Mouse (Mus musculus): ENCODE results near the gene Ccr1l1. TPM values are rescaled to one million over a fixed set of nuclear protein-coding genes. Genes with fewer than 3 reads are reported as not detected.
"Not testable (repeated sequence)": the region's sequence is repeated elsewhere in the genome, so short reads cannot be mapped to it uniquely, and the experiment has no call there.

The Ccr1l1 gene
- polyA plus RNA-seq, 1 experiment from 2014 or later = not detected

DNA sequence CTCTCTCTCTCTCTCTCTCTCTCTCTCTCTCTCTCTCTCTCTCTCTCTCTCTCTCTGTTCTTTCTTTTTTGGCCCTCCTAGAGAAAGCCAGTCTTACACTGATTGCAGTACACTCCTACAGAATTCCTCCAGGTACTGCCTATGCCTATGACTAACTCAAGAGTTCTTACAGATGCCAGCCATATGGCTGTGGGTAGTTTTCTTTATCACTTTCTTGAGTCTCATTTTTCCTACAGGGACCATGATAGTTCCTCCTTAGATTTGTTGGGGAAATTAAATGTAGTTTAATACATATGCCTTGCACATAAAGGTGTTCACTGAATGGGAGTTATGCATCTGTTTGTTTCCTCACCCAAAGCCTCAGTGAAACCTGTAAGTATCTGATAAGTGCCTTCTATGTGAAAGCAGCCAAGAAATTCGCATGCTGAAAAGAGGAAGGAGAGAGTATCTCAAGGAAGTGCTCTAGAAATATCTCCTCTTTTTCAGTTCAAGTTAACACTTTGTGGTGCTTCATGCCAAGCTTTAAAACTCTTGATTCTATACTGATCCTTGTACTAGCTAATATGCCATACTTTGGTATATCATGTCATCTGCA lies 13.2 kb upstream of the Ccr1l1 start:
- no peaks in the 10 kb centered on the region for H3K9me3 ChIP-seq (ENCODE audit: control insufficient read depth, low read length)
- no peaks in the 10 kb centered on the region for H3K27me3 ChIP-seq (replicated peaks; ENCODE audit: control insufficient read depth, insufficient read depth, low read length)
- H3K27ac ChIP-seq (ENCODE audit: low read length) = no peak overlapping the region
- H3K9ac ChIP-seq (replicated peaks; ENCODE audit: low read depth, low read length) = no peak overlapping the region
- no peaks in the 10 kb centered on the region for H3K36me3 ChIP-seq (ENCODE audit: control insufficient read depth, insufficient read depth)
- H3K4me1 ChIP-seq (replicated peaks; ENCODE audit: control insufficient read depth, insufficient read depth, low read length) = no peaks in the 10 kb centered on the region
- no peak for ATAC-seq
- no peak overlapping the region for H3K4me3 ChIP-seq (replicated peaks; ENCODE audit: low read length)
- no peak overlapping the region for H3K4me2 ChIP-seq (ENCODE audit: low read length)
- 74% methylated on average over 1 of the region's 1 CpGs for WGBS

DNA sequence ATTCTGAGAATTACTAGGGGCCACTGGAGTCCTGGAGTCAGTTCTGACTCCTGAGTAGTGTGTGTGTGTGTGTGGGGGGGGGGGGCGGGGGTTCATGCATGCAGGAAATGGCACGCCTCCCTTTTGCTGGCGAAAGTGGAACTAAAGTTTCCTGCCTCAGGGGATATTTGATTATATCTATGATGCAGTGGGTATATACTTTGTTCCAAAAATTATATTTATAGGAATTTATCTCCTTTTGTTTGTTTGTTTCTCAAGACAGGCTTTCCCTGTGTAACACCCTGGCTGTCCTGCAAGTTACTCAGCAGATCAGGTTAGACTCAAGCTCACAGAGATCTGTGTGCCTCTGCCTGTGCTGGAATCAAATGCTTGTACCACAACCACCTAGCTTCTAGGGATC lies 11.5 kb upstream of the Ccr1l1 start:
- 81% methylated on average over 3 of the region's 3 CpGs for WGBS
- ATAC-seq = no peak

DNA sequence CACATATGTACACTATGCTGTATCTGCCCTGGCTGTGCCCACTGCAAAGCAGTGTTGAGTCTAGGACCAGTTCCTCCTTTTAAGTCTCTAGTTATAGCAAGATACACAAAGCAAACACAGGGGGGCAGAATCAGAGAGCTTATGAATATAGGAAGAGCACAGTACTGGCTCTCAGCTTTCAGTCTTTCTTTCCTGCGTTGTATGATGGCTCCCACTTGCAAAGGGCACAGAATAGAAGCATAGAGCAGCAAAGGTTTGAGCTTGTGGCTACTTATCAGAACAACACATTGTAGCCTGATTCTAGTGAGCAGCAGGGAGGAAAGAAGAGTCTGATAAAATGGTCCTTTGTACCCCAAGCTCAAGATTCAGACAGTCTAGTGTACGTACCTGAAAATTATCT lies 8.0 kb upstream of the Ccr1l1 start:
- Histone ChIP-seq H3K4me2 (ENCODE audit: low read length) (no peak overlapping the region), H3K36me3 (ENCODE audit: control insufficient read depth, insufficient read depth) (no peaks in the 10 kb centered on the region), H3K9me3 (ENCODE audit: control insufficient read depth, low read length) (no peaks in the 10 kb centered on the region), H3K27me3 (replicated peaks; ENCODE audit: control insufficient read depth, insufficient read depth, low read length) (no peaks in the 10 kb centered on the region), H3K27ac (ENCODE audit: low read length) (no peak overlapping the region), H3K9ac (replicated peaks; ENCODE audit: low read depth, low read length) (no peak overlapping the region), H3K4me1 (replicated peaks; ENCODE audit: control insufficient read depth, insufficient read depth, low read length) (no peaks in the 10 kb centered on the region), H3K4me3 (replicated peaks; ENCODE audit: low read length) (no peak overlapping the region)
- ATAC-seq = no peak
- WGBS = 69% methylated on average over 2 of the region's 2 CpGs

More for the DNA sequence above, 11.5 kb upstream of the Ccr1l1 start:
- no peaks in the 10 kb centered on the region for H3K4me1 ChIP-seq (replicated peaks; ENCODE audit: control insufficient read depth, insufficient read depth, low read length)
- H3K4me3 ChIP-seq (replicated peaks; ENCODE audit: low read length) = no peak overlapping the region
- no peaks in the 10 kb centered on the region for H3K9me3 ChIP-seq (ENCODE audit: control insufficient read depth, low read length)
- no peaks in the 10 kb centered on the region for H3K27me3 ChIP-seq (replicated peaks; ENCODE audit: control insufficient read depth, insufficient read depth, low read length)
- no peaks in the 10 kb centered on the region for H3K36me3 ChIP-seq (ENCODE audit: control insufficient read depth, insufficient read depth)
- H3K9ac ChIP-seq (replicated peaks; ENCODE audit: low read depth, low read length) = no peak overlapping the region
- H3K4me2 ChIP-seq (ENCODE audit: low read length) = no peak overlapping the region
- no peak overlapping the region for H3K27ac ChIP-seq (ENCODE audit: low read length)

DNA sequence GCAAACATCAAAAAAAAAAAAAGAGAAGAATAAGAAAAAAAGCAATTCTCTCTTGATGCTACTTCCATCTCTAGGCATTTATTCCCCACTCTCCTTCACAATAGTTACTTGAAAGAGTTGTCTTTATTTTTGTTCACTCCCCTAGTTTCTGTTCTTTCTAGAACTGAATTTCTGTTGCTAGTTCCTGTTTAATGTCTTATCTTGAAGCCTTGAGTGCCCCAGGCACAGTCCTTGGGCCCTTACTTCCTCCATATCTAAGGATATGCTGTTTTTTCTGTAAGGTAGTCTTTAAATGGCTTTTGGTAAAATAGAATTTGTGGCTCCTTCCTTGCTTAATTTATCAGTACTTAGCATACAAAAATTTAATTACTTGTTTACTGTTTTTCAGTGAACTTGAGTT lies 6.7 kb upstream of the Ccr1l1 start:
- no peak overlapping the region for H3K27ac ChIP-seq (ENCODE audit: low read length)
- no peak overlapping the region for H3K4me3 ChIP-seq (replicated peaks; ENCODE audit: low read length)
- no peaks in the 10 kb centered on the region for H3K36me3 ChIP-seq (ENCODE audit: control insufficient read depth, insufficient read depth)
- no peak overlapping the region for H3K4me2 ChIP-seq (ENCODE audit: low read length)
- H3K9ac ChIP-seq (replicated peaks; ENCODE audit: low read depth, low read length) = no peak overlapping the region
- no peaks in the 10 kb centered on the region for H3K27me3 ChIP-seq (replicated peaks; ENCODE audit: control insufficient read depth, insufficient read depth, low read length)
- H3K4me1 ChIP-seq (replicated peaks; ENCODE audit: control insufficient read depth, insufficient read depth, low read length) = no peaks in the 10 kb centered on the region
- H3K9me3 ChIP-seq (ENCODE audit: control insufficient read depth, low read length) = no peaks in the 10 kb centered on the region
- no peak for ATAC-seq

DNA sequence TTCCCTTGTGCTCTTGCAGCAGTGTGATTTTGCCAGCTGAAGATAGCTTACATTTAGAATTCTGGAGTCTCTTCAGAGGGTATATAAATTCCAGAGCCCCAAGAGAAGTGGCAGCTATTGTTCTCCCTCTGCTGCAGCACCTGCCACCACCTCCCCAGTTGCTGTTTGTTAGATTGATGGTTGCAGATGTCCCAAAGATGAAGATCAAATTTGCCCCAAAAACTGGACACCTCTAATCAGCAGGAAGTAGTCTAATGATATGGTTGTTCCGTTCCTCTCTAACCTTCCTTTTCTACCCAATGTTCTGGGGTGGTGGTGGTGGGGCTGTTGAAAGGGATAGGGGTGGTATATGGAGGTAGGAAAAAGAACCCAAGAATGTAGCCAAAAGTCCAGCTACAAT lies 4.5 kb upstream of the Ccr1l1 start:
- ATAC-seq = no peak
- Histone ChIP-seq H3K27ac (ENCODE audit: low read length) (no peak overlapping the region), H3K27me3 (replicated peaks; ENCODE audit: control insufficient read depth, insufficient read depth, low read length) (no peaks in the 10 kb centered on the region), H3K9ac (replicated peaks; ENCODE audit: low read depth, low read length) (no peak overlapping the region), H3K36me3 (ENCODE audit: control insufficient read depth, insufficient read depth) (no peaks in the 10 kb centered on the region), H3K4me1 (replicated peaks; ENCODE audit: control insufficient read depth, insufficient read depth, low read length) (no peaks in the 10 kb centered on the region), H3K9me3 (ENCODE audit: control insufficient read depth, low read length) (no peaks in the 10 kb centered on the region), H3K4me2 (ENCODE audit: low read length) (no peak overlapping the region), H3K4me3 (replicated peaks; ENCODE audit: low read length) (no peak overlapping the region)
- WGBS = 85% methylated on average over 1 of the region's 1 CpGs

DNA sequence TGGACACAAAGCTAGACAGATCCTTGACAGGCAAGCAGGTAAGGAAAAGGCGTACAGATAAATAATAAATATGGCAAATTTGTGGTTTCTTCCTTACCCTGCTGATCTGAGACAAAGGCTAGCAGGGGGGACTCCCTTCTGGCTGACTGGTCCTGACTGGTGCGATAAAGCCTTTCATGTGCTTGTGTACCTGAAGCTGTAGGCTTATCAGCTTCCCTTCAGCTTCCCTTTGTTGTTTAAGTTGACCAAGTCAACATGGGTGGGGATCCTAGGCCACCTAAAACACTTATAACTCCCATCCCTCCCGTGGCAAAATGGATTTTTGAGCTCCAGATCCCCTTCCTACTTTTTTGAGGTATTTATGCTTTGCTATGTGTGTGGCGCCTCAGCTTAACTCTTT lies 3.7 kb upstream of the Ccr1l1 start:
- Histone ChIP-seq H3K36me3 (ENCODE audit: control insufficient read depth, insufficient read depth) (no peaks in the 10 kb centered on the region), H3K9ac (replicated peaks; ENCODE audit: low read depth, low read length) (no peak overlapping the region), H3K4me3 (replicated peaks; ENCODE audit: low read length) (no peak overlapping the region), H3K27me3 (replicated peaks; ENCODE audit: control insufficient read depth, insufficient read depth, low read length) (no peaks in the 10 kb centered on the region), H3K4me1 (replicated peaks; ENCODE audit: control insufficient read depth, insufficient read depth, low read length) (no peaks in the 10 kb centered on the region), H3K4me2 (ENCODE audit: low read length) (no peak overlapping the region), H3K9me3 (ENCODE audit: control insufficient read depth, low read length) (no peaks in the 10 kb centered on the region), H3K27ac (ENCODE audit: low read length) (no peak overlapping the region)
- ATAC-seq = no peak
- WGBS = 74% methylated on average over 4 of the region's 4 CpGs

DNA sequence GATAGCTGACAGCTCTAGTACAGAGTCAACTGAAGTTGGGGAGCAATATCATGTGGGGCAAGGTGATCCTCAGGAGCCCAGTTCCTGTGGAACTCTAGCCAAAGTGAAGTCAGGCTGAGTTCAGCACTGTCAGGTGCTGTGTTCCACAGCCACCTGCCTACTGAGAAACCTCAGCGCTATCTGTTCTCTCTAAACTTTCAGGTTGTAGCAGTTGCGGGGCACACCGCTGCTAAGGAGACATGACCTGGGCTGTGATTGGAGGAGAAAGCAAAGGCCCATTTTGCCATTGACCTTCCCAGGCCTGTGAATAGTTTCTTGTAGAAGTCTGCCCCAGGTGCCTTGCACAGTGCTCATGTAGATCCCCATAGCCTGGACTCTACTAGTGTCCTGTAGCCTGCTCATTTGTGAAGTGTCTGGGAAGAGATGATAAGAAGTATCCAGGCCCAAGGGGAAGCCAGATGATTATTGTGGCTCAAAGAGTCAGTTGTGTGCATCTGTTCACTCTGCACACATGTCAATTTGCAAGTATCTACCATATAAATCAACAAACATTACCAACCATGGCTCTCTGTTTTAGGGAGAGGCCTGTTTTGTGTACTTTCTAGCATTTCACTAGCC lies 2.8 kb upstream of the Ccr1l1 start:
- ATAC-seq; H3K9me3 ChIP-seq (ENCODE audit: control insufficient read depth, low read length); H3K36me3 ChIP-seq (ENCODE audit: control insufficient read depth, insufficient read depth); H3K4me1 ChIP-seq (replicated peaks; ENCODE audit: control insufficient read depth, insufficient read depth, low read length); H3K27ac ChIP-seq (ENCODE audit: low read length); H3K4me3 ChIP-seq (replicated peaks; ENCODE audit: low read length); H3K9ac ChIP-seq (replicated peaks; ENCODE audit: low read depth, low read length); H3K27me3 ChIP-seq (replicated peaks; ENCODE audit: control insufficient read depth, insufficient read depth, low read length); H3K4me2 ChIP-seq (ENCODE audit: low read length): not testable (repeated sequence)
- no CpG with 5 or more reads among the region's 3 CpGs for WGBS

- ATAC-seq = no peak
- H3K27ac ChIP-seq (ENCODE audit: low read length) = no peak overlapping the region
Observed at GRCm38 (mm10) chr9:123976876-123977663, 1.1 kb downstream of the Ccr1l1 start.

DNA sequence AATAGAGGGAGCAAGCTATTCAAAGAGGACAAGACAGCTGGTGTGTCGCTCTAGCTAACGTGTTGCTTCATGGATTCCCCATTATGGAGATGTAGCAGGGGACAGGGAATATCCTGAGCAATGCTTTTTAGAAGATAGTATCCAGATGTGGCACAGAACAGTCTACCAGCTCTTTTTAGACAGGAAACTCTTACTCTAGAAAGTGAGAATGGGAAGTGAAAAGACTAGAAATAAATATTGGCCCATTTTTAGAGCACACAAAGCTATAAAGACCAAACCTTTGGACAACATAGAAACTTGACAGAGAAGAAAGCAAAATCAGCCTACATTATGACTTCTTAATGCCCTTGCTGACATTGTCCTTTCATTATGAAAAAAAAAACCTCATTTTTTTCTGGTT lies 2.6 kb downstream of the Ccr1l1 start:
- WGBS = 80% methylated on average over 2 of the region's 2 CpGs
- Histone ChIP-seq H3K4me1 (replicated peaks; ENCODE audit: control insufficient read depth, insufficient read depth, low read length) (no peaks in the 10 kb centered on the region), H3K27ac (ENCODE audit: low read length) (no peak overlapping the region), H3K36me3 (ENCODE audit: control insufficient read depth, insufficient read depth) (no peaks in the 10 kb centered on the region), H3K4me3 (replicated peaks; ENCODE audit: low read length) (no peak overlapping the region), H3K9ac (replicated peaks; ENCODE audit: low read depth, low read length) (no peak overlapping the region), H3K27me3 (replicated peaks; ENCODE audit: control insufficient read depth, insufficient read depth, low read length) (no peaks in the 10 kb centered on the region), H3K9me3 (ENCODE audit: control insufficient read depth, low read length) (no peaks in the 10 kb centered on the region), H3K4me2 (ENCODE audit: low read length) (no peak overlapping the region)
- no peak for ATAC-seq

More at GRCm38 (mm10) chr9:123976876-123977663, 1.1 kb downstream of the Ccr1l1 start:
- Histone ChIP-seq H3K9me3 (ENCODE audit: control insufficient read depth, low read length) (no peaks in the 10 kb centered on the region), H3K4me1 (replicated peaks; ENCODE audit: control insufficient read depth, insufficient read depth, low read length) (no peaks in the 10 kb centered on the region), H3K27me3 (replicated peaks; ENCODE audit: control insufficient read depth, insufficient read depth, low read length) (no peaks in the 10 kb centered on the region), H3K4me3 (replicated peaks; ENCODE audit: low read length) (no peak overlapping the region), H3K36me3 (ENCODE audit: control insufficient read depth, insufficient read depth) (no peaks in the 10 kb centered on the region), H3K4me2 (ENCODE audit: low read length) (no peak overlapping the region), H3K9ac (replicated peaks; ENCODE audit: low read depth, low read length) (no peak overlapping the region)
- WGBS = 85% methylated on average over 9 of the region's 9 CpGs

Data from forebrain, embryonic 16.5 days (tissue).